In the genomic region with DNA sequence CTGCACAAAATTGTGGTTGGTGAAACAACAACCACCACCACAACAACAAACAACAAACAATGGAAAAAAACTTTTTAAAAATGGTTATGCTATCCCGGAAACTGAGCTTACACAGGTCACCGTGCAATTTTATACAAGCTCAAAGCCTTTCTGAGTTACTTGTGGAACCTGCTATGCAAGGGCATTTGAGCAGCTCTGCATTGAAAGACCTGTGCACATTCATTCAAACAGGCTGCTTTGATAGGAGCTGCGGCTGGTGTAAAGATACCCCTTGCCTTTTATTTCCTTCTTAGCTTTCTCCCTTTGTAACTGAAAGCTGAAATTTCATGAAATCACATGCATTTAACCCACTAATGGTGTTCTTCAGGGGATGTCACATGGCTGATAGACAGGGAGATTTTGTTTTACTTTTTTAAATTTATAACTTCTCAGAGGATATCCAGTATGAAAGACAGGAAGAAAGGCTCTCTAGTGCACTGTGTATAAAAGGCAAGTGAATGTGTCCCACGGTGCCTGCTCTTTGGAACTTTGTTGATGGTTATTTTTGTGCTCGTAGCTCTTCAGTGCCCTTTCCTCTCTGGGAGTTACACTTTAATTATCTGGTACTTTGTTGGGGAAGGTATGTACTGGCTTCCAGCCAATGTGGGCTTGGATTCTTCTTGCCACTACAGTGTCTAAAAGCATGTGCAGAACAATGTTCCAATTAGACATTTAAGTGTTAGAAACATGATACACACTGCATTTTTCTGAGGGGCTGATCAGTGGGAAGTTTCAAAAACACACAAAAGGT, we compare ENCODE assay signal across 11 mouse cellular contexts.
DNase-seq lines count a peak whose midpoint lies in the region; ATAC-seq and TF ChIP-seq lines count a peak whose summit lies in the region.
"Had no signal": no experiment of that assay in that cellular context is flagged by ENCODE, and none has a peak within 500 bp of the region (broad histone marks: within the 10 kb centered on the region; RNA-seq: fewer than 3 reads in every experiment).

No protein-coding gene starts in this region.

- H3K9ac ChIP-seq in lung, embryonic 14.5 days = no peak overlapping the region
- H3K9ac ChIP-seq in lung, postnatal 0 days (replicated peaks; ENCODE audit: low read depth) = no peak overlapping the region
- no peak overlapping the region for H3K9ac ChIP-seq in stomach, embryonic 16.5 days (ENCODE audit: low read length)
- H3K9ac ChIP-seq: limb, embryonic 15.5 days; neural tube, embryonic 12.5 days had no signal

- H3K27me3 ChIP-seq in lung, embryonic 14.5 days (ENCODE audit: insufficient read depth, low read length) = no peaks in the 10 kb centered on the region
- H3K27me3 ChIP-seq in lung, postnatal 0 days (replicated peaks; ENCODE audit: insufficient read depth, low read length) = no peaks in the 10 kb centered on the region
- H3K27me3 ChIP-seq in heart, embryonic 10.5 days (ENCODE audit: insufficient read depth, poor library complexity, severe bottlenecking) = no peaks in the 10 kb centered on the region
- H3K27me3 ChIP-seq in stomach, embryonic 16.5 days (ENCODE audit: control insufficient read depth, insufficient read depth, low read length) = no peaks in the 10 kb centered on the region
- H3K27me3 ChIP-seq: limb, embryonic 15.5 days had no signal

- no peaks in the 10 kb centered on the region for H3K36me3 ChIP-seq in lung, embryonic 14.5 days (ENCODE audit: insufficient read depth)
- no peaks in the 10 kb centered on the region for H3K36me3 ChIP-seq in lung, postnatal 0 days (ENCODE audit: insufficient read depth, low read length)
- no peaks in the 10 kb centered on the region for H3K36me3 ChIP-seq in heart, embryonic 10.5 days
- no peaks in the 10 kb centered on the region for H3K36me3 ChIP-seq in stomach, embryonic 16.5 days (ENCODE audit: control insufficient read depth, insufficient read depth, low read length)
- H3K36me3 ChIP-seq: limb, embryonic 15.5 days; neural tube, embryonic 12.5 days had no signal

- 31% methylated on average over 5 of the region's 5 CpGs for WGBS in lung, embryonic 14.5 days
- 27% methylated on average over 5 of the region's 5 CpGs for WGBS in lung, postnatal 0 days
- WGBS in heart, embryonic 10.5 days = 49% methylated on average over 5 of the region's 5 CpGs
- 40% methylated on average over 5 of the region's 5 CpGs for WGBS in stomach, embryonic 16.5 days

- TF ChIP-seq EP300 in lung, postnatal 0 days (IDR thresholded peaks at IDR 0.05) = no peak

- peak; percentile 41; the same call in 1 of the 2 replicates for ATAC-seq in lung, embryonic 14.5 days (ENCODE audit: insufficient read depth)
- no peak for ATAC-seq in lung, postnatal 0 days
- ATAC-seq in stomach, embryonic 16.5 days (ENCODE audit: insufficient read depth, low FRiP score) = no peak
- ATAC-seq in erythroid progenitor cell, adult 5-6 weeks (replicated peaks; ENCODE audit: low FRiP score, poor library complexity, severe bottlenecking) = no peak
- ATAC-seq: hindbrain, postnatal 0 days had no signal

- no peaks in the 10 kb centered on the region for H3K4me1 ChIP-seq in lung, embryonic 14.5 days (ENCODE audit: insufficient read depth)
- no peaks in the 10 kb centered on the region for H3K4me1 ChIP-seq in lung, postnatal 0 days (ENCODE audit: insufficient read depth, low read depth, low read length)
- peaks cover 7% of the 10 kb centered on the region for H3K4me1 ChIP-seq in heart, embryonic 10.5 days
- H3K4me1 ChIP-seq in stomach, embryonic 16.5 days (ENCODE audit: control insufficient read depth, insufficient read depth, low read length) = no peaks in the 10 kb centered on the region
- H3K4me1 ChIP-seq: limb, embryonic 15.5 days; megakaryocyte, embryonic 14.5 days had no signal

- no peaks in the 10 kb centered on the region for H3K9me3 ChIP-seq in lung, embryonic 14.5 days (ENCODE audit: low read depth, low read length)
- no peaks in the 10 kb centered on the region for H3K9me3 ChIP-seq in lung, postnatal 0 days (ENCODE audit: low read length)
- no peaks in the 10 kb centered on the region for H3K9me3 ChIP-seq in heart, embryonic 10.5 days
- no peaks in the 10 kb centered on the region for H3K9me3 ChIP-seq in stomach, embryonic 16.5 days (replicated peaks; ENCODE audit: control insufficient read depth, low read length)
- H3K9me3 ChIP-seq: limb, embryonic 15.5 days; megakaryocyte, embryonic 14.5 days; neural tube, embryonic 12.5 days had no signal

- no peak overlapping the region for H3K4me3 ChIP-seq in lung, embryonic 14.5 days (ENCODE audit: low read depth, low read length)
- no peak overlapping the region for H3K4me3 ChIP-seq in lung, postnatal 0 days (ENCODE audit: low read depth, low read length)
- no peak overlapping the region for H3K4me3 ChIP-seq in heart, embryonic 10.5 days
- H3K4me3 ChIP-seq in stomach, embryonic 16.5 days (replicated peaks; ENCODE audit: low read length) = no peak overlapping the region
- H3K4me3 ChIP-seq: limb, embryonic 15.5 days; megakaryocyte, embryonic 14.5 days; neural tube, embryonic 12.5 days had no signal

- H3K4me2 ChIP-seq in lung, embryonic 14.5 days = no peak overlapping the region
- no peak overlapping the region for H3K4me2 ChIP-seq in lung, postnatal 0 days (replicated peaks; ENCODE audit: low read depth, low read length)
- no peak overlapping the region for H3K4me2 ChIP-seq in stomach, embryonic 16.5 days (ENCODE audit: low read depth, low read length)
- H3K4me2 ChIP-seq: limb, embryonic 15.5 days; neural tube, embryonic 12.5 days had no signal

- no peak overlapping the region for H3K27ac ChIP-seq in lung, embryonic 14.5 days (ENCODE audit: low read depth)
- no peak overlapping the region for H3K27ac ChIP-seq in lung, postnatal 0 days (ENCODE audit: low read length)
- H3K27ac ChIP-seq in heart, embryonic 10.5 days = peak overlapping the region; percentile 22; the same call in 1 of the 2 replicates
- peak overlapping the region; percentile 60; the same call in 1 of the 2 replicates for H3K27ac ChIP-seq in stomach, embryonic 16.5 days (ENCODE audit: low read length)
- H3K27ac ChIP-seq: hindbrain, postnatal 0 days; limb, embryonic 15.5 days; neural tube, embryonic 12.5 days had no signal

- TF ChIP-seq CTCF in lung, embryonic 14.5 days (IDR thresholded peaks at IDR 0.05; ENCODE audit: low read depth) = no peak
- TF ChIP-seq CTCF in lung, postnatal 0 days (IDR thresholded peaks at IDR 0.05) = no peak

- DNase-seq in lung, embryonic 14.5 days = peak; percentile 24
- DNase-seq in lung, postnatal 0 days (ENCODE audit: low spot score) = no peak
- no peak for DNase-seq in heart, embryonic 10.5 days (ENCODE audit: low spot score)
- peak; percentile 49 for DNase-seq in kidney, adult 11 months
- no peak for DNase-seq in layer of hippocampus, postnatal 25 days (ENCODE audit: extremely low spot score in 1 of 2, low spot score in 1 of 2)

Comparison
In these comparisons a context has a peak if more than half of its experiments do, and no peak if none do; other contexts are left out.
1. DNase-seq: peak in lung, embryonic 14.5 days (single experiment) and kidney, adult 11 months (single experiment); none in lung, postnatal 0 days (single experiment), heart, embryonic 10.5 days (single experiment) and layer of hippocampus, postnatal 25 days (0 of 2).
2. H3K27ac ChIP-seq: peak in heart, embryonic 10.5 days (single experiment) and stomach, embryonic 16.5 days (single experiment); none in lung, embryonic 14.5 days (single experiment) and lung, postnatal 0 days (single experiment).